Mouse (Mus musculus): ENCODE measurements around the gene Dusp3.

Gene Dusp3

DNA sequence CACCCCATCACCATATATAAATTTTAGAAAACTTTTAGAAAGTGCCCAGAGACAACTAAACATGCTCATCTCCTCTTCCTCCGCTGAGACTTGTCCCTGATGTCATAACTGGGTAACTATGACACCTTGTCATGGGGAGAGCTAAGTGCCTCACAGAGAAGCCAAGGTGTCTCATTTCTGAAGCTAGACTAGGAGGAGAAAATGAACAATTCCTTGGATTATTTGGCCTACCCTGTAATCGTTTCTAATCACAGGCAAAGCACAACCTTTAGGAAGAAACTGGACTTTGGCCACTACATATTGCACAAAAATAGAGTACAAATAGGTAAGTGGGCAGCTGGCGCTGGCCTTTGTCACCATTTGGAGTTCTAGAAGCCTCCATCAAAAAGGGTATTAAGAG lies at the start of gene Dusp3:
Gene Dusp3, minus strand, starts transcription at position 101 of the 400 bp plus-strand sequence.
- DNase-seq (ENCODE audit: low spot score in 2 of 2) = no peak

GRCm38 (mm10) chr11:102036336-102036735 lies 49.5 kb upstream of the Dusp3 start:
- no peak for DNase-seq (ENCODE audit: low spot score in 2 of 2)

- no peak for DNase-seq (ENCODE audit: low spot score in 2 of 2)
These were observed 48.7 kb upstream of the Dusp3 start for GRCm38 (mm10) chr11:102035456-102035960.

GRCm38 (mm10) chr11:102034887-102035286 lies 48.1 kb upstream of the Dusp3 start:
- no peak for DNase-seq (ENCODE audit: low spot score in 2 of 2)

DNA sequence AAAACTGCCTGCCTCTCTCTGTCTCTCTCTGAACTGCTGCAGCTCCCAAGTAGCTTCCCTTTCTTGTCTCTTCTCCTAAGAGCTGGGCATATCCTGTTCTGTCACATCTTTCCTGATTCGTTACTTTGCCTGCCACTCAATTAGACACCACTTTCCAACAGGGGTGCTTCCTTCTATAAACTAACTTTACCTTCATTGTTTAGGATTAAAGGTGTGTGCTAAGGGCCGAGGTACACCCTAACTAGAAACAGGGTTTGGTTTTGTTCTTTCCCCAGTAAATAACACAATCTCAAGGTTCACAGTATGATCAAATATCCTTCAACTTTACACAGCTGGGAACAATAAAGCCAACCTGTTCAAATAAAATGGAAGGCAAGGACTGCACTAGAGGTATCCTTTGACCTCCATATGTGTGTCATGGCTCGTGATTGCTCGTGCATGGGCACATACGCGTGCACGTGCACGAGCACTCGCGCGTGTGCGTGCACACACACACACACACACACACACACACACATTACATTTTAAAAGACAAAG lies 46.3 kb upstream of the Dusp3 start:
- DNase-seq (ENCODE audit: low spot score in 2 of 2) = no peak

DNA sequence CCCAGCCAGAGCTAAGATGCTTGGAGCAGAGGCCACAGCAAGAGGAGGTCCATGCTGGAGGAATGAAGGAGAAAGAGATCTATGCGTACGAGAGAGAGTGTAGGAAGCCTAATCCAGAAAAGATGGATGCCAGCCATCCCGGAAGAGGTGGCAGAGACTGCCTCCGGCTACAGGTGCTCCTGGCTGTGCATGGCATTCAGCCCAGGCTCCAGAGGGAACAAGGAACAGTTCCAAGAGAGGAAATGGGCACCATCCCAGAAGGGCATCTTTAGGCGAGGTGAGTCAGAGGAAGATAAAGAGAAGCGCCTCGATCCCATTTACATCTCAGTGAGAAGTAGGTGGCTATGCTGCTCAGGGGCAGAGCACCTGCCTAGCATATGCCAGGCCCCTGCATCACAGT lies 44.3 kb upstream of the Dusp3 start:
- DNase-seq (ENCODE audit: low spot score in 2 of 2) = no peak

- no peak for DNase-seq (ENCODE audit: low spot score in 2 of 2)
These were observed 43.2 kb upstream of the Dusp3 start for GRCm38 (mm10) chr11:102029966-102030365.

- no peak for DNase-seq (ENCODE audit: low spot score in 2 of 2)
These were observed 42.5 kb upstream of the Dusp3 start for GRCm38 (mm10) chr11:102029304-102029703.

GRCm38 (mm10) chr11:102028087-102028816 lies 41.4 kb upstream of the Dusp3 start, which contains the start of gene Mpp3:
Gene Mpp3, minus strand, starts transcription at chr11:102028461.
- DNase-seq (ENCODE audit: low spot score in 2 of 2) = no peak

DNA sequence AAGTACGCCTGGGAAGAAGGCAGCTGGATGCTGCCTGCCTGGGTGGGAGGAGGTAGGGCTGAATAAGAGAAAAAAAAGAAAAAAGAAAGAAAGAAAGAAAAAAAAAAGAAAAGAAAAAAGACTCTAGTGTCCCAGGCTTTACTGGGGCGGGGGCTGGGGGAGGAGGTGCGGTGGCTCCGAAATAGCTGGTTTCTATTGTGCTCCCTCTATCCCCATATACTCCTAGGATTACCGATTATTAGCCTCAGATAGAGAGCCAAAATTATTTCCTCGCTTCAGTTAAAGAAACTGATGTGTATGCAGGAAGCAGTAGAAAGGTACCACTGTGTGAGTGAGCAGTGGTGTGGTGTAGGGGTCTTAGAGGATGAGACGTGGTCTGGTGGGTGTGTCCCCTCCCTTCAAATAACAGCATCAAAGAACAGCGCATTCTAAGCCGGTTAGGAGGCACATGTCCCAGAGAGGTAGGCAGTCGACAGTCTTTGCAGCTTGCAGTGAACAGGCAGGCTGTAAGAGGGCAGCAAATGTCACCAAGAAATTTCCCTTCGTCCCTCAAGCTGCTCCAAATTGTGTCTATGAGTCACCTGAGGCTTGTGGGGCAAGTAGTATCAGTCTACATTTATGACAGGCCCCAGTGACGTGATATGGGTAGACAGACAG lies 40.7 kb upstream of the Dusp3 start:
- no peak for DNase-seq (ENCODE audit: low spot score in 2 of 2)

GRCm38 (mm10) chr11:102026694-102027360 lies 40.0 kb upstream of the Dusp3 start:
- no peak for DNase-seq (ENCODE audit: low spot score in 2 of 2)

DNA sequence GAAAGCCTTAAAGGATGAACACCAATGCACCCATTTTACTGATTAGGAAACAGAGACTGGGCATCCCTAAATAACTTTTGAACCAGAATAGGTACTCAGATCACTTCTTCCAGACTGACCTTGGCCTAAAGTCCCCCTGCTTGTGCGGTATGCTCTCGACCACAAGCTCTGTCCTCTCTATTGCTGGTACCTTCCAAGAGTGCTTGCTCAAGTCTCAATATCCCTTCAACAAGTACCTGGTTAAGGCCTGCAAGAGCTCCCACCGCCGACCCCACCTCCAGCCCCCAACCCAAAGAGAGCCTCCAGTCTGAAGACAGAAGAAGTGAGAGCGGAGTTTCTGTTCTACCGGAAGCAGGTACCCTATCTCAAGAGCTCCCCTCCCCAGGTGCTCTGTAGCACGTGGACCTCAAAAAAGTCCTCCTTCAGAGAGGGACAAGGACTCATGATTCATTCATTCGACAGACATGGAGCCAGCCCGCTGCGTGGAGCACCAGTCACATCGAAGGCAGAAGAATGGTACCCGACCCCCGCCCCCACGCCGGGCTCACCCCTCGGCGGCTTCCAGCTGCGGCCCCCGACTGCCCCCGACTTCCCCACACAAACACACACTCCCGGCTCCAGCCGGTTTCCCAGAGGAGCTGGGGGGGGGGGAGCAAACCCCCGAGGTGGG lies 39.3 kb upstream of the Dusp3 start:
- no peak for DNase-seq (ENCODE audit: low spot score in 2 of 2)

DNA sequence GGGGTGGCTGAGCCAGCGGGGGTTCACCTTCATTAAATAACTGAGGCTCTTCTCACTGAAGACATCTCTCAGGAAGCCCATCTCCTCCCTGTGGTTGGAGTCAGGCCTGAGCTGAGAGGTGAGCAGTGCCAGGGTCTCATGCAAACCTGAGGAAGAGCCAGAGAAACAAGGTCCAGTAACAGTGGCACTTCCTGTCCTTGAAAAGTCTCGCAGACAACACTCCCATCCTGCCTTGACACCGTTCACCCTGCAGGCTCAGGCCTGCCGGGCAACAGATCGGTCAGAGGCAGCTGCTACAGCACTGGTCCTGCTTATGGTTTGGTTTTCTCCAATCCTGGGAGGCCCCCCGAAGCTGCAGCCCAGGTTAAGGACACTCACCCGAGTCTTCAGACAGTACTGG lies 38.5 kb upstream of the Dusp3 start:
- DNase-seq (ENCODE audit: low spot score in 2 of 2) = no peak

- no peak for DNase-seq (ENCODE audit: low spot score in 2 of 2)
These were observed 38.1 kb upstream of the Dusp3 start for GRCm38 (mm10) chr11:102024875-102025274.

DNA sequence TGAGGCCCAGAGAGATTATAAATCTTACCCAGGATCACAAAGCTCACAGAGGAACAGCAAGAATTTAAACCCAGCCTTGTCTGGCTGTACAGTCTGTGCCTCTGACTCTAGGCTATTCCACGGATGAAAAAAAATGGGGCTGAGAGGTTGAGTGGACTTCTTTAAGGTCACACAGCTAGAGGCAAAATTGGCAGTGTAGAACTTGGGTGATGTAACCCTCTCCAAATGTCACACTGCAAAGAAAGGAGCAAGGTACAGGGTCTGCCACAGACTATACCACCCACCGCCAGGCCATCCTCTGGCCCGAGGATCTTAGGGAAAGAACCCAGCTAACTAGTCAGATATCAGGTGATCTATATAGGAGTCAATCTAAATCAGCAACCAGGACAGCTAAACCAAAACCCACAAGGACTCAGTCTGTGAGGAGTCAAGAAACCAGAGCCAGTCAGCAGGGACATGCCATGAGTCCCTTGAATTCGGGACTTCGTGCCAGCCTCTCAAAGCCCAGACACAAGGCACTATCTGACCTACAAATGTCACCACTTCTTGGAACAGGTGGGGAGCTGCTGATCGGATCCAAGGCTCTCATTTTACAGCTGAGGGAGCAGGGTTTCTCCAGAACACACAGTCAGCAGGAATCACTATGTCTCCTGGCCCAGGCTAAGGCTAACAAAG lies 37.4 kb upstream of the Dusp3 start:
- DNase-seq (ENCODE audit: low spot score in 2 of 2) = no peak

DNA sequence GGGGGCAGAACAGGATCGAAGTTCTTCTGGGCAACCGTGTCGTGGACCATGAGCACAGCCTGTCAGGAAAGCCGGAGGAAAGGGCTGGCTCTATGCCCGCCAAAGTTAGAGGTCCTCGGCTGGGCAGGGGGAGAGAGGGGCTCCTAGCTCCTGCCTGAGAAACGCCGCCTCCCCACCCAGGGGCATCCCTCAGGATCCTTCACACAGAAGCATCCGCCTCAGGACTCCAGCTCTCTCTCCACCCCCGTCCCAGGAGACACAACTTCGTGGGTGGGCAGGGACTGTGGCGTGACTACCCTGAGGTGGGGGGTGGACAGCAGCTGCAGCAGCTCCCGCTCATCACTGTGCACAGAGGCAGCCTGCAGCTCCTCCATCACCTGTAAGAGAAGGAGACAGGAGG lies 36.6 kb upstream of the Dusp3 start:
- no peak for DNase-seq (ENCODE audit: low spot score in 2 of 2)

DNA sequence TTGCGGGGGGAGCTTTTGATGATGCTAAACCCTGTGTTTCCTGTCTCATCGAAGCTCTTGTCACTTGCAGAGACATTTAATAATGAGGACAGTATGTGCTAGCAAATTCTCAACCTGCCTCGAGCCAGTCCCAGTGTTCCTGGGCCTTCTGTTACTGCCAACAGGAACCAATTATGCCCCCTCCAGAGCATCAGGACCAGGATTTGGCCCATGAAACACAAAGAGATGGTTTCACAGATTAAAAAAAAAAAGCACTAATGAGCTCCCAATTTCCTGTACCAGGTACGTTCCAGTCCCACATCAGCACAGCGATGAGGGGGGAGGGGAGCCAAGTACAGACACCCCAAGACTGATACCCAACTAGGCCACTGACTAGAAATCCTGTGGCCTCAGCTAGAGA lies 34.4 kb upstream of the Dusp3 start:
- no peak for DNase-seq (ENCODE audit: low spot score in 2 of 2)

DNA sequence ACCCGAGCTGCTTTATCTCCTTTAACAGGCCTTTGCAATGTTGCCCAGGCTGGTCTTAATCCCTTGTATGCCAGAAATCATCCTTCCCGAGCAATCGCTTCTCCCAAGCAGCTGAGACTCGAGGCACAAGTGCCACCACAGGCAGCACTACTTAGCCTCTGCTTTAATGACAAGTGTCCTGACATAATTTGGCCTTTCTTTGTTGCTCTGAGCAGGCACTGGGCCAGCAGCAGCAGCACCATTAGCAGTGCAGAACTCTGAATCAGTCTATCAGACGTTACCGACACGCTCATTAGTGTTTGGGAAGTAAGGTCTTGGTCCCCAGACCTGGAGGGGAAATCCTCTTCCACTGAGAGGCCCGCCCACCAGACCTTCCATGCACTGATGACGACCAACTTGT lies 32.9 kb upstream of the Dusp3 start:
- no peak for DNase-seq (ENCODE audit: low spot score in 2 of 2)

DNA sequence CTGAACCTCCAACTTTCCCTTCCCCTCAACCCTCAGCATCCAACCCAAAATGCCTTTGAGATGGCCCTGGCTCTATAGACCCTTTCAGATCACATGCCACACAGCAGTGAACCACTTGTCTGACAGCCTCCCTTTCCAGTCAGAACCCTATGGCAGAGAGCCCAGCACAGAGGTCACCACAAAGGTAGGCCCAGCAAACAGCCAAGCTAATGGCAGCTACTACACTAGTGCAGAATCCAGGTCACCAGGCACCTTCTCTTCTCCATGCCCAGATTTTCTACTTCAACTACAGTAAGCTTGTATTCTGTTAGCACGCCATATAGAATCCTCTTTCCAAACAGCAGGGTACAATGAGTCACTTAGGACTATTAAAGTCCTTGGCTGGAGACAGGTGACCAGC lies 29.3 kb upstream of the Dusp3 start:
- no peak for DNase-seq (ENCODE audit: low spot score in 2 of 2)

- DNase-seq (ENCODE audit: low spot score in 2 of 2) = no peak
These were observed 28.7 kb upstream of the Dusp3 start for GRCm38 (mm10) chr11:102015472-102015871.

- no peak for DNase-seq (ENCODE audit: low spot score in 2 of 2)
These were observed 26.4 kb upstream of the Dusp3 start for GRCm38 (mm10) chr11:102013201-102013600.

Data from spleen, postnatal 4 days (tissue).